Mouse (Mus musculus): ENCODE measurements at regions not wholly inside any gene's neighbourhood (a gene's known extent, or its start where the extent isn't known, plus 50 kb on each side); places are given as distances from the start of the nearest gene placed in this dataset.

DNA sequence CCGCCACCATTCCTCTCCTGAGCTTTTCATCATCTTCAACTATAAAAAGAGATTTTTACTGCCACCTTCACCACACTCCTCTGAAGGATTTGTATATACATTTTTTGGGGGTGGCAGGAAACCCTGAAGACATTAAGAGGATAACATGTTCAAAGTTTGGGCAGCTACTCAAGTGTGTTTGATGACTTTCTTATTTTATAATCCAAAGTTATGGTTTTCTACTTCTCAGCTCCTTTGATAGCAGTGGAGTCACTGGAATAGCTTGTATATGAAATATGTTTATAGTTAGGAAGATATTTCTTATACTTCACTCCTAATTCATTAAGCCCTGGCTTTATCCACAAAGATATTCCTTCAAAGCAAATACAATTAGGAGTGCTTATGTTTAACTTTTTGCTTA, 229.5 kb upstream of the Lcorl start:
- no peak for DNase-seq

DNA sequence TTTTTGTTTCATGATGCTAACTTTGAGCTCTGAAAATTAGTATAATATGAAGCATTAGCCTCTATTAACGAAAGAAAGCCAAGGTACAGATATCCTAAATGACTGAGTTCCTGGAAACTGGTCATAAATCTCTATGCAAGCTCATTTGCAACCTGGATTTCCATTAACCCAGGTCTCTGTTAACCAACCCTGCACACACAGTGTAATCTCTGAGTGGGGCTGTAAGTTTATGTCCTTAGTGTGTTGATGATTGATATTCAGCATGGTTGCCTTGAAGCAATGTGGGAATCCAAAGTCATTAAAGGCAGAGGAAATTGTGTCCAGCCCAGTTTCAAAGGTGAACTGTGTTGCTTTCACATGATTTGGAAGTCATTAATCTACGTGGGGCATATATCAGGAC, 225.9 kb upstream of the Lcorl start:
- DNase-seq = no peak

DNA sequence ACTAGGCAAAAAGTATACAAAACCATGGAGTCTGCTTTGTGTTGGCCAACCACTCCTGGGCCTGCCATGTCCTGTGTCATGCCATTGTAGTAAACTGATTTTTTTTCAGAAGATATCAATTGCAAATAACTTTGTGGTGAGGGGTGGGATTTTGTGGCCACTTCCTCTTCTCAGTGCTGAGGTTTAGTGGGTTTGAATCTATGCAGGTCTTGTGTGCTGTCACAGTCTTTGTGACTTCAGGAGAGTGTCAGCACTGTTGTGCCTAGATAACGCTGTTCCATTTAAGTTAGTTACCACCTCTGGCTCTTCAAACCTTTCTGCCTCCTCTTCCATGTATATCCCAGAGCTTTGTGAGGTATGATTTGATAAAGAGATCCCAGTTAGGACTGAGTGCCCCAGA, 216.3 kb upstream of the Lcorl start:
- DNase-seq = no peak

DNA sequence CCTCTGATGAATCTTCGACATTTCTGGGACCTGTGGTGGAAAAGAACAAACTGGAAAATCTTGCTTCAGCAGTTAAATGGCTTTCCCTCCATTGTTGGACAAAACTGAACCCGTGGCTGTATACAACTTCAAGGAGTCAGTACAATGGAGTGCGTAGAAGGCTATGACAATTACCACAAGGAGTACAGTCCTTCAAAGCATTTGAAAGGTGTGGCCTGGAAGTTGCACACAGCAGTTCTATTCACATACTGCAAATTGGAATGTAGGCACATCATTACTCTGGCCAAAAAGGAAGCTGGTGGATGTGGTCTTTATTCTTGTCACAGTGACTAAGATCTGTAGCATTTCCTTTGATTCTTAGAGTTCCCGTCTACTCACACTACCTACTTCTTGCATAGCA, 215.7 kb upstream of the Lcorl start:
- DNase-seq = no peak

DNA sequence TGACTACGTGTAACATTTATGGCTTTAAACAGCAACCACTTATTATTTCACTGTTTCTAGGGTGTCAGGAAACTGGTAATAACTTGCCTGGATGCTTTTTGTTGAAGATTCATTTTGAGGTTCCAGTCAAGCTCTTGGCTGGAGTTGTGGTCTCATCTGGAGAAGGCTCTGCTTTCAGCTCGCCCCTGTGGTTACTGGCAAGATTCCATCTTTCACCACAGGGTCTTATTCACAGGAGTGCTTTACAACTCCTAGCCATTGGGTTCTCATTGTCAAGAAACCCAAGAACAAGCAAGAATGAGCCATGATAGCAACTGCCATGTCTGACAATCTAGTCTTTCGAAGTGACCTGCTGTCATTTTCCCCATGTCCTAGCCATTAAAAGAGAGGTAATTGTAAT, 202.5 kb upstream of the Lcorl start:
- DNase-seq = no peak

DNA sequence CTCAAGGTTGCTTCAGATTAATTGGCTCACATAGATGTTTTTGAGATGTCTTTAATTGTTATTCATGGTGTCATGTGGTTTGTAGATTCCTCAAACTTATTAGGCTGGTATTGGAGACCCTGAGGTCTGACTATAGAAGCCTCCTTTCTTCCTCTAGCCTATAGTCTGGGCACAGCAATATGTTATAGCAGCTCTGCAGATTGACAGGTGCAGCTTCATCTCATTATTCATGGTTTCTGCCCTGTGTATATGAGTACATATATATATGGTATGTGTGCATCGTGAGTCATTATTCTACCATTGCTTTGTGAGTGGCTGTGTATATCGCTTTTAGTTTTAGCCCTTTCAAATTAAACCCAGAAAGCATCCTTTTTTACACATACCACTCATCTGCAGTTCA, 197.4 kb upstream of the Lcorl start:
- no peak for DNase-seq

DNA sequence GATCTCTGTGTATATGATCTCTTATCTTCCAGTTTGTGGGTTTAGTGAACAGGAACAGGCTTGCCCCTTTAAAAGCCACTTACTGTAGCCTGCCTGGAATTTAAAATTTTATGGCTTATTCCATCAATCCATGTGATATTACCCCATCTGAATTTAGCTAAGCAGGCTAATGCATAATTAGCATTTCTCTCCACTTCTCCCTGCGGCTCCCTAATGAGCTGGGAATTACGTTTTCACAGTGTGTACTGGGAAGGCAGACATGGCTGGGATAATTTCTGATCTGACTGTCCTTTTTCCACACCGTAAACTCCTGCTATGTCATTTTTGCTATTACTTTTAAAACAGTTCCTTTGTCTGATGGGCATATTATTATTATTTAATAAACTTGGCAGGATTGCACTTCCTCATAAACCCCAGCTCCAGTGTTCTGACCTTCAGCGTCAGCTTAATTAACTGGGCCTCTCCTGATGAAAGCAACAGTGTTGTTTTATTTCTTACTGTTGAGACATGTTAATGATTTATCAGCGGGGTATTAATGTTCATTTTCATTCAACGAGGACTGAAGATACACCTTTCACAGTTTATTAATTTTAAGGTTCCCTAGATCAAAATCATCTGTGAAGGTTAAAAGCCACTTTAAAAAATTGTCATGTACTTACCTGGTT, 185.4 kb upstream of the Lcorl start:
- DNase-seq = no peak

DNA sequence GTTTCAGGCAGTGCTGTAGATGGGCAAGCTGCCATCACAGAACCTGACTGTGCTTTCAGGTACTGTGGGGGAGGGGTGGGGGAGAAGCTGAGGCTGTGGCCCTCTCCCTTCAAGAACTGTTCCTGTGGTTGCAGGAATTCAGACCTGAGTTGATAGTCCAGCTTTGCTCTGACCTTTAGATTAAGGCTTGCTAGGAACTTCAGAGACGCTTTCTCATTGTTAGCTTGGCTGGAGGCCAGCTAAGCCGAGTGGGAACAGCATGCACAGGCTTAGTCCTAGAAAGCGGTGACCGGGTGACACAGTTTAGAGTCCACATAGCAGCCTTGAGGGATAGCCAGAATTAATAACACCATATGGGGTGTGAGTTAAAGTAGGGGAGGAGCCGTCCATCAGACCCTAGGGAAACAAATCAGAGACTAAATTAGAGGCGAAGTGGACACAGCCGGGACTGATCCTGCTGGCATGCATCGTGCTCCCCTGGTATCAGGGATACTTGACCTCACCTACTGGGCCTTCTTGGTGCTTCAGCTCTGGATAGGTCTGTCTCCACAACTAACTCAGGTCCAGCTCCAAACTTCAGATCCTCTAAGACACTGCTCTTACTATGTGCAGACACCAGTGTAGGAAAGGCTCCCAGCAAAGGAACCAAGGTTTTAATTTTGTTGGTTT, 175.7 kb upstream of the Lcorl start:
- peak; percentile 59 for DNase-seq

DNA sequence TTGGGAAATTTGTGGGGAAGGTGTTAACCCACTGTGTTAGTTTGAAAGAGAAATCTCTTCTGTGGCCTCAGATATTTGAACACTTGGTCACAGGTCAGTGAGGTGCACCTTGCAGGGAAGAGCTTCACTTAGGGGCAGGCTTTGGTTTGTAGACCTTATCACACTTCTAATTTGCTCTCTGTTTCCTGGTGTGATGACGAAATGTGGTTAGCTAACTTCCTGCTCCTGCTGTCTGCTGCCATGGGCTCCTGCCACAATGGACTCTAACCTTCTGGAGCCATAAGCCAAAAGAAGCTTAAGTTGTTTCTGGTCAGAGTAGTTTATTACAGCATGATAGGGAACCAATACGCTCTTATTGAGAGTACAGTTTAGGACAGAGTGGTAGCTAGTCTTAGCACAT, 174.8 kb upstream of the Lcorl start:
- DNase-seq = no peak

DNA sequence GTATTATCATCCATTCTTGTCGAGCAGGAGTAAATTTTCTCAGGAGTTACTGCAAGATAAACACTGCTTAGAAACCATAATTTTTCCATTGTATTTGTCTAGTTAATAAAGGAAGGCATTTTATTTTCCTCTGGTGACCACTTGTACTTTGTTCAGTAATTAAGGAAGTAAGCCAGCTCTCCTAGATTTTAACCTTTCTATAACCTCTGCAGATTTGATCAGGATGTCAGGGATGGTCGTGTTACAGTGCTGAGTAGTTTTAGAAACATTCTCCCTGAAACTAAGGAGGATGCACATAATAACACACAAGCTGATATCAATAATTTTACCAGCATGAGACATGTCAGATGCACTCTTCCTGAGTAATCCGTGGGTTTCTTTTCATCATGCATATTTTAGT, 166.7 kb upstream of the Lcorl start:
- DNase-seq = no peak

DNA sequence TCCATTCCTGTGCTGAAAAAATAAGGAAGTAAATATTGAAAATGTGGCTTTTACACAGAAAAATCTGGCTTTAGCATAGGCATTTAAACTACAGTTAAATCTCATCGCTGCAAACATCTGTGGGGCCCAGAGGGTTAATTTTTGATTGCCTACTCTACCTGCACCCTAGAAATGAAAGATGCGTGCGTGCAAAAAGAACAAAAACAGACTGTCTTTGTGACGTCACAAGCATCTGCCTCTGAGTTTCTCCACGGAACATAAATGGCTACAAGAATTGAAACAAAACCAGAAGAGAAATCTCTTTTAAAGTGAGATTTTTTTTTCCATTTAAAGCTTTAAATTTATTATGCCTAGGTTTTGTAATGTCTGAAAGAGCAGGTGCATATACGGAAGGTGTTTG, 166.0 kb upstream of the Lcorl start:
- no peak for DNase-seq

DNA sequence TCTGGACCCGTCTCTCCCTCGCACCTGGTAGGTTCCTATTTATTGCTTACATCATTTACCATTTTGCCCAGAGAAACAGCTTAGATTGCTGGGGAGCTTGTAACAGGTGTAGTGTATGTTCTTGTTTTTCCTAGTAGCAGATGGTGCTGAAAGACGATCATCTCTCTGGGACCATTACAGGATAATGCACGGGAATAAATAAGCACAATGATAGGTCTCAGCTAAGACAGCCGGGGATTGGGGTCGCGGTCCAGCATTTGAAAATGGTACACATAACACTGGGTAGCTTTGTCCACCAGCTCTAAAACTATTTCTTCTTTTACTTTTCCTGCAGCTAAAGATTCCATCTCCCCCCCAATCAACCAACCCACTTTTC, 164.6 kb upstream of the Lcorl start:
- no peak for DNase-seq

DNA sequence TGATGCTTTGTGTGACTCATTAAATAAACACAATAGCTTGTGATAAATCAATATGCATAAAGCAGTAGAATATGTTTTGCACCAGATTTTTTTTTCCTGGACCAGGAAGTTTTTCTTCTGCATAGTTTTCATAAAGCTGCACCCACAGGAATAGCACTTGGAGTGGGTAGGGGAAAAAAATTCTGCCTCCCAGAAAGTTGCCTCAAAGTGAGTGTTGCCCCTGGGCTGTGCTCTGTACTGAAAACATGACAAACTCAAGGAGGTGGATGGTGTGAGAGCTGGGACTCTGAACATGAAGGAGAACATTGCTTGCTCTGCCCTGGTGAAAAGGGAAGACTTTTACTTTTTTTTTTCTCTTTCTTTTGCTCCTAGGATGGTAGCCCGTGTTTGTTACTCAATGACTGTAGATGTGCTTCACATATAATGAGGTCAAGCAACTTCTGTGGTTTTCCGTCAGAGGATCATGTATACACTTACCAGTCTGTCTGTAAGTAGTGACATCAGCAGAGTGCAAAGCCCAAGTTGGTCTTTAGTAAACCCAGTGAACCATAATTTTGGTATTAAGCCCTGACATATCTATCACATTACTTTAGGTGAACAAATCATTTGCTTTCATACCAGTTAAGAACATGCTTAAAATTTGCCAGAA, 164.1 kb upstream of the Lcorl start:
- DNase-seq = no peak

DNA sequence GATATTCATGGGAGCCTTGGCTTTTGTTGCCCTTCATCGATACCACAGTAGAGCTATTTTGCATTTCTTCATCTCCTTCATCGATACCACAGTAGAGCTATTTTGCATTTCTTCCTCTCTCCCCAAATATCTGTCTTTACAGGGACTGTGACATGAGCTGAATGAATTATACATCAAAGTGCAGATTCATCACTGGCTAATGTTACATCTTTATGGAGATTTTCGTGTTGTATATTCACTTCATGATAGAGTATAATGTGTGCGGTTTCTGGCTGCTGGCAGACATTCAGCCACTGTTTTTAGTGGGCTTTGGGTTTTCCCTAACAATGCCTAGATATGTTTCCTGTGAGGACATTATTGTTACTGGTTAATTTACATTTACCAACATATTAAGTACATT, 162.8 kb upstream of the Lcorl start:
- DNase-seq = no peak

DNA sequence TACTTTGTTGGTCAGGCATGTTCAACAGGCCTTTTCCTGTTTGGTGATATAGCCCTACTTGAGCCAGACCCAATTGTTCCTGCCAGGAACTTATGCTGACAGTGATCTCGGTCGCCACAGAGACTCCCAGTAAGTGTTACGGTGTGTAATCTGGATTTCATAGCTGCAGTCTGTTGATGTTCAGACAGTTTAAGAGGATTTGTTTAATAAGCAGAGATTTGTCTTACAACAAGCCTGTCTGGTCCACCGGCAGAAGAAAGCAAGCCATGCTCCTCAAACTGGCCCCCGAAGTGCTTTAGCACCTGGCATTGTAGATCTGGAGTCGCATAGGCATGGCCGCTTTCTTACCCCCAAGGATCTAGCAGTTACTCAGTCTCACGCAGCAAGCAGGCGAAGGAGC, 150.0 kb upstream of the Lcorl start:
- no peak for DNase-seq

DNA sequence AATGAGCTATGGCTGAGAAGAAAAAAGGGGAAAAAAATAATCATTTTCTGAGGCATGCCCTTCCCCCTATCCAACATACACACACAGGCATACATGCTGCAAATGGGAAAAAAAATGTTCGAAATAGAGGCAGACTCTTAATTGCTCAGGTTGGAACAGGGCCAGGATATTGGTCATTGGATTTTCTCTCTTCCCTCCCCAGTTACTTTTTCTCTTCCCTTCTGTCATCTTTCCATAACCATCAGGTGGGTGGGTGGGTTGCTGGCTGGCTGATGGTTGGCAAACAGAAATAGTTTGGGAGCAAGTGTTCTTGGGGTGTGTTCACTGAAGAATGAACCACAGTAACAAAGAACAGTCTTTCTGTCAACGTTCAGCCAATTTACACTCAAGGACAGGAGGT, 149.3 kb upstream of the Lcorl start:
- no peak for DNase-seq

DNA sequence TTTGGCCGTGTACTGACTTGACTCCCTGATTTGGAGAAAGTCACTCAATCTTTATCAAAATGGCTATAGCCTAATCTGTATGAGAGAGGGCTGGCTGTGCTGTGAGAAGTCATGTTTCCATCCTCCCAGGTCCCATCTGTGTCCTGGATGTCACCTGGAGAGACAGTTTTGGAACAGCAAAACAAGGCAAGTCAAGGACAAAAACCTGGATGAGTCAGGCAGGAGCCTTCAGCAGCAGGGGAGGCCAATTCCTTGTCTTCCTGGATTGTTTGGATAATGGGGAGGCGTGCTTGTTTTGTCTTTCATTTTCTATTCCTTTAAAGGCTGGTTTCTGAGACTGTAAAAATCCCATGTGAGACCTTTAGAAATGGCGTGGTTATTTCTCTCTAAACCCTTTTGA, 148.8 kb upstream of the Lcorl start:
- no peak for DNase-seq

DNA sequence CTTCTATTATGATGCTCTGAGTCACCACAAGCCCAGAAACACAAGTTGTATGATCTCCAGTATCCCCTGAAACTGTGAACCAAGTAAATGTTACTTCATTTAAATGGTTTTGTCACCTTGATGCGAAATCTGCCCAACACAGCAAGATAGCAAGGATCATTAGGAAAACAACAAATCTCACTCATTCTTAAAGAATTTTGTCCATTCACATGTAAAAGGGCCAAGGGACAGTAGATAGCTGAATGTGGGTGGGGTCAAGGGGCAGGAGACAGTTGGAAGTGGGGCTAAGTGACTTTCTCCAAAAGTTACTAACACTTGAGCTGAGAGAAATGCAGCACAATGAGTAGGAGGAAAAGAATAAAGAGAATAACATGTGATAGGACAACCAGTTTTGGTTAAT, 148.2 kb upstream of the Lcorl start:
- no peak for DNase-seq

DNA sequence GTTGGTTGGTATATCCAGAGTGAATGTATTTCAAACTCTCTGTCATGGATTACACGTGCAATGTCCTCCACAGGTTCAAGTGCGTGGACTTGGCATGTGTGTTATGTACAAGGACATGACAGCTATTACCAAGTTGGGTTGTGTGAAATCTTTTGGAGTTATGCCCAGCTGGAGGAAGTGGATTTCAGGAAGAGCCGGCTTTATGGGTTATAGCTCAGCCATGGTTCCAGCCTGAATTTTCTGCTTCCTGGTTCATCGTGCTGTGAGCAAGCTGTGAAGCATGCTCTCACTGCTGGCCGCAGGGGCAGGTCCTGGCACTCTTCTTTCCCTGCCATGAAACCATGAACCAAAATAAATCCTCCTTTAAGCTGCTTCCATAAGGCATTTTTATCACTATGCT, 144.6 kb upstream of the Lcorl start:
- DNase-seq = no peak

DNA sequence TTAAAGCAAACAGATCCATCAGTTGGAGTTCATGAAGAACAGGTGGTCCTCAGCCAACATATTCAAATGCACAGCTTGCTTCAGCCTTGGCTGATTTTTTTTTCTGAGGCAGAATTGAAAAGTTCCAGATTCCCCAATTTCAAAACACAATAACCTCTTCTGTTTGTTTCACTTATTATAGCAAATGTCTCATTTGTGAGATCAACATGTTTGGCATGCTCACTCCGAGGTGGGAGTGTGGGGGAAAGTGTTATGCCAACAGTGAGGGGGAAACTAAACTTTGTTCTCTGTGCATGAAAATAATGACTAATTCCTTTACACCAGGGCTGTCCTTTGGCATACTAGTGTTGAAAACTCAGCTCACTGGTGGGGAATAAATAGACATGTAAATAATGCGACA, 100.4 kb upstream of the Lcorl start:
- no peak for DNase-seq

DNA sequence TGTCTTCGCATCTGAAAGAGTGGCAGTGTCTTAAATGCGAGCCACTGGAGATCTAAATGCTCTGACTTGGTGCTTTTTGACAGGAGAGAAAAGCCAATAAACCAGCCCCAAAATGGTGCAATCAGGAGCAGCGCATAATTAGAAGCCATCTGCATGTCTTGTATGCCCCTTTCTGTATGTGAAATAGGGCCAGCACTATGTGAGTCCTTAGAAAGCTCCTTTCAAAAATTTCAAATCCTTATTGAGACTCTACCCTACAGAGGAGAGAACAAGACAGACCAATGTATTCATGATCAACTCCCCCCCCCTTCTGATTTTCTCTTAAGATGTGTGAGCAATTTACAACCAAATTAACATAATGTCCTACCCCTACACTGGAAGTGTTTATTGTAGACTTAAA, 86.6 kb upstream of the Lcorl start:
- no peak for DNase-seq

DNA sequence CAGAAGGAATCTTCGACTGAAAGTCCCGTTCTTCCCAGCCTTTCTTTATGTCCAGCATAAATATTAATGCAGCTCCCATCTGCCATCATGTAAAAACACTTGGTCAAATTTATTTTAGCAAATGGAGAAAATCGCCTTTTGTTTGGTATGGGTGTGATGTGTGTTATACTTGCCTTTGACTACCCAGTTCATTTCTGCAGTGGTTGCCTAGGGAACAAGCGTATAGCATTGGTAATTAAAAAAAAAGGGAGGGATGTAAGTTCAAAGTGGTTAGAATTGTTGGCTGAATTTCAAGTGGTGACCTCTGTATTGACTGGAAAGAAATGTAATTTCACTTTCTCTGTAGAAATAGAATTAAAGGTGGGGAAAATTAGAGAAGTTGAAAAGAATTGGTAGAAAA, 75.6 kb upstream of the Lcorl start:
- no peak for DNase-seq

DNA sequence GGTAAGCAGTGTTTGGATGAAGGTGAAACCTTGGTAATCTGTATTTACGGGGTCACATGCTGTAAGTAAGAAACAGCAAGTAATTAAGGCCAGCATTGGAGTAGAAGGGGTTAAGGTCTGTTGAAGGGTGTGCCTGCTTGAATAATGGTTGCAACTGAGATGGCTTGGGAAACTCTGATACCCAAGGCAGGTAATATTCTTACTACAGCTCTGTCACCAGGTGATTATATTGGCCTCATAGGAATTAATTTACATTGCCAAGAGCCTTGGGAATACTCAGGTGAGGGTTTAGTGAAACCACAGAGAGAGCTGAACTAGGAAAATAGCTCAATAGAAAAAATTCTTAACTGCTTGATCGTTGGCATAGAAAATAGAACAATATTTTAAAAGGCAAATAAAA, 73.8 kb upstream of the Lcorl start:
- no peak for DNase-seq

DNA sequence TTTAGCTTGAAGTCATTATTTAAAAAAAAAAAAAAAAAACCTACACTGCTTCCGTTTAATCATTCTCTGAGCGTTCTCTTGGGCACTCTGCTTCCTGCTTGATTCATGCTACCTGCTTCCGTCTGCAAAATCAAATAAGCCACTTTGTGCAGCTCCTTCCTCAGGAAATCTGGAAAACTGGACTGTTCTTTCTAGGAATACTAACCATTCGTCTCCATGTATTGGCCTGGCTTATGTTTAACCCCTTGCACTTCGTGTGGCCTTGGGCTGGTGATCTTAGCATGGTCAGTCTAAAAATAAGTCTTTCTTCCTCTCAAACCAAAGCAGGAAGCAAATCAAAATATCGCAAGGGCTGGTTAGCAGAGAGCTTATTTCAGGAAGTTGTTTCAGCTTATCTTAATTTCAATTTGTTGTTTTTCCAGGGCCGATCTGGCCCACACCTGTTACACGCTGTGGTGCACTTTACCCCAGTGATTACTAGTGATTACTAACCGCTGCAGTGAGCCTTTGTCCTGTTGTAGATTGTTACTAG, 68.5 kb upstream of the Lcorl start:
- DNase-seq = peak; percentile 5

All from kidney, adult 18-20 months (tissue).